Mouse (Mus musculus) ovary, adult 18-20 months (tissue): ENCODE results near the gene 2410137M14Rik.
"Not testable (repeated sequence)": the region's sequence is repeated elsewhere in the genome, so short reads cannot be mapped to it uniquely, and the experiment has no call there.

ENCODE experiments used
- DNase-seq: peaks from one replicate; pipeline ENCODE4 v3.0.0; 2022; ENCODE audit warnings: low spot score, mixed read lengths

The 2410137M14Rik gene

DNA sequence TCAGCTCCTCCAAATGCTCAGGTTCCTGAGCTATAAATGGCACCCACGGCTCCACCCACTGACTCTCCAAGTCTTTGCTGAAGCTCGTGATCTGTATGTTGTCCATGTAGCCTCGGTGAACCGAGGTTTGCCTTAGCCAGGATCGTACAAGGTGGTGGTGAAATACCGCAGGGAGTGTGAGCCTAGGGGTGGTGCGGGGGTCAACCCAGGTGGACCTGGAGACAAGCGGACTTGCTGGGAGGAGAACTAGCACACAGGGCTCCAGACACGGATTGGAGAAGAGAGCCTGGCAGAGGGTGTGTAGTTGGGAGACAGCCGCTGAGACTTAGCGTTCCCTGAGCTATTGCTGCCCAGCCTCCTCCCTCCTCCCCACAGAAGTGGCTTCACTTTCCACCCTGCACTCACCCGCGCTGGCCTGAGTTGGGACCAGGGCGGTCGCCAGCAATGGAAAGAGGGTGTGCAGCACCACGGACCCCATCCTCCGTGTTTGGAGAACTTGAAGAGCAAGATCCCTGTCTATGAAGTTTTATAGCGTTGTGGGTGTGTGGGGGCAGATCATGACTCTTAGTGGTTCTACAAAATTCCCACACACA, at the start of gene 2410137M14Rik:
Gene 2410137M14Rik (minus strand): TSS at position 17 of the 593 bp plus-strand sequence.
- DNase-seq: no peak

GRCm38 (mm10) chr17:37029162-37029561, 48.1 kb upstream of the 2410137M14Rik start:
- DNase-seq: no peak

DNA sequence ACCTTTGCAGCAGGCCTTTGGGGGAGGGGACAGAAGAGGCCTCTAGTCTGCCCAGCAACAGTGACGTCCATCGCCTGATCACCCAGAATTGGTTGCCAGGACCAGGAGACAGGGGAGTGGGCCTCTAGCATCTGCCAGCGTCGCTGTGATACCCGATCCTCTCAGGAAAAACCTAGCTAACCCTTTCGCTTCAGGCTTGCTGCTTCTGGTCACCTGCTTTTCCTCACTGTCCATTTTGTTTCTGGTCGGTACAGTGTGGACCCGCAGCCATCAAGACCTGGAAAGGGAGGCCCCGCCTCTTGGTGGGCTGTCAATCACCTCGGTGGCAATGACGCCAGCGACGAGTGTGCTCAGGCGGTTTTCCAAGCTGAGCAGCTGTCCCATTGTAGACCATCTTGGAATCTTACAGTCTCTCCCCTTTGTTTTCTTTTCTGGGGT, 47.7 kb upstream of the 2410137M14Rik start:
- DNase-seq: peak; percentile 81

DNA sequence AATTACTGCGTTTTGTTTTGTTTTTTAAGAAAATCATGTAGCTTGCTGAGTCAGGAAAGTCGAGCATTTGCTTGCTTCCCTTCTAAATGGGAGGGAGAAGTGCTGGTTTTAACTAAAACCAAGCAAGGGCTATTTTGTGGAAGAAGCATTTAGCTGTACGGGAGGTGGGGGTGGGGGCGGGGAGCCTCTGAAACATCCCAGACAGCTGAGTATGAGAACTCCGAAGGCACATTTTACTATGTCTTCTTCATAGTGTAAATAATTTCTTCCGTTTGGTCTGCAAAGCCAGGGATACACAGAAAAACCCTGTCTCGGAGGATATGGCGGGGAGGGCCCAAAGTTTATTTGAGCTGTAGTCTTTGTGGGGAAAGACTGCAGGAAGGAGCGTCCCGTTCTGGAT, 47.2 kb upstream of the 2410137M14Rik start:
- DNase-seq: no peak

DNA sequence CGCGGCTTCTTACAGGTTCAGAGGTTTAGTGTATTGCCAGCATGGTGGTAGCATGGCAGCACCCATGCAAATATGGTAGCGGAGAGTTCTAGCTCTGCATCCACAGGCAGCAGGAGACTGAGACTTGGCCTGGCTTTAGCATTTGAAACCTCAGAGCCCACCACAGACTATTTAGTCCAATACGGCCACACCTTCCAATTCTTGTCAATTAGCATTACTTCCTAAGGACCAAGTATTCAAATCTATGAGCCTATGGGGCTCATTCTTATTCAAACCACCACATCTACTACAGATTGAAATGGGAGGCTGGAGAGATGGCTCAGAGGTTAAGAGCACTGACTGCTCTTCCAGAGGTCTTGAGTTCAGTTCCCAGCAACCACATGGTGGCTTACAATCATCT, 46.4 kb upstream of the 2410137M14Rik start:
- no peak for DNase-seq

GRCm38 (mm10) chr17:37026425-37026824, 45.4 kb upstream of the 2410137M14Rik start:
- DNase-seq: no peak

DNA sequence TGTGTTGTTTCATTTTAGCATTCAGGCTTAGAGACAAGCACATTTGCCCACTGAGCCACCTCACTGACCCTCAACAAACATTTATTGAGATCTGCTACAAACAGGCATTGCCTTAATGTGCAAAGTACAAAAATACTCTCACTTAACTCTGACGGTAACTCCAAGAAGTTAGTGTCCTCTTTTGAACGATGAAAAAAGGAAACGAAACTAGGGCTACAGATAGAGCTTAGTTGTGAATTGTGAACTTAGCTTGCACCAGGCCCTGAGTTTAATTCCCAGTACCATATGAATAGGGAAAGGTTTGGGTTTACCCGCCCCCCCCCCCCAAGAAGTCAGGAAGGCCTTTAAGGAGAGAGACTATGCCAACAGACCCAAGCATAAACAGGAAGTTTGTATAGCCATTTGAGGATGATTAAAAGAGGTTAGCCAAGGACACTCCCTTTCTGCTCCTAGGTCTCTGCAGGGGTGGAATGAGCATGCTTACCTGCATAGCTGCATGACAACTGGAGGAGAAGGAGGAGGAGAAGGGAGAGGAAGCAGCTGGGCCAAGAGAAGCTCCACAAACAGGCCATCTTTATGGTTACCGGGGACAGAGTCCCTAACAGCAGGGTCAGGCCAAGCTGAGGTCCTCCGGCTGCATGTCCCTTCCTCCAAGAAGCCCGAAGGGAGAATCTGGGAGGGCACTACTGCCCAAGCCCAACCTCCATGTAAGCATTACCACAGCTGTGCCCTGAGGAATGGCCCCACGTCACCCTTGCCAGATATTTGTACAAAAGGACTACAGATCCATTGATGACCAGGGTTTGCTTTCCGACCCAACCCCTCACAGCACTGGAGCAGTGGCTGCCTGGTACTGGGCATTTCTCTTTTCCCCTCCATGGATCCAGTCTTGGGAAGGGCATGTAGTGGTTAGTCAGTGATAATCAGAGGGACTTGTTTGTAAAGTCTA, 41.9 kb upstream of the 2410137M14Rik start, which contains the start of gene Mog:
Gene Mog (minus strand): TSS at position 771 of the 949 bp plus-strand sequence.
- no peak for DNase-seq

GRCm38 (mm10) chr17:37019242-37019641, 38.2 kb upstream of the 2410137M14Rik start:
- DNase-seq: not testable (repeated sequence)

- DNase-seq: no peak
These were observed 37.3 kb upstream of the 2410137M14Rik start for GRCm38 (mm10) chr17:37018328-37018727.

GRCm38 (mm10) chr17:37016333-37016732, 35.3 kb upstream of the 2410137M14Rik start:
- no peak for DNase-seq

DNA sequence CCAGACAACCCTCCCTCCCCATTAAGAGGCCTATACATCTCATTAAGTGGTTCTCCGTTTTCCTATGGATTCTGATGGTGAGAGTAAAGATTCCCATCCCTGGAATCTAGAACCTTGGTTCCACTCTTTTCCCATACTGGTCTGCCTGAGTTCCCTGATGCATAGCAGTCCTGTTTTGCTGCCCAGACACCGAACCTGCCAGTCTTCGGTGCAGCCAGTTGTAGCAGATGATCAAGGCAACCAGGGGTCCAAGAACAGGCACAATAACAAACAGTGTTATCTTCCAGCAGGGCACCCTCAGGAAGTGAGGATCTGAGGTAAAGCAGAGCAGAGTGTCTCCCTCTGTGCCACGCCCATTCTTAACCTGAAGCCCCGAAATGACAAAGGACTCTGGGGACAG, 31.1 kb upstream of the 2410137M14Rik start:
- DNase-seq: no peak

DNA sequence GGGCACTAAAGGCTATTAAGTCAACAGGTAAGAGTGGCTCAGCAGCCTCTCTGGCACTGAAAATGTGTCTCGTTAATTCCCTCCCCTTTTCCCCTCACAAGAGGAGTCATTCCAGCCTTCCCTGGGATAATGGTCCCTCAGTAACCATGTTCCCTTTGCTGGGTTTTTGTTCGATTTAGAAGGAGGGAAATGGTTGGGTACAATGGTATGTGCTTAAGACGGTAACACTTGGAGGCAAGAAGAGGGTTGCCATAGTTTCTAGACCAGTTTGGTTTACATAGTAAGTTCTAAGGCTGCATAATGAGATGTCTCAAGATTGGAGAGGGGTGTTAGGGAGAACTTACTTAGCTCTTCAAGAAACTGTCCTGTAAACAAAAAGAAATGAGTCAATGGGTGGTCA, 30.7 kb upstream of the 2410137M14Rik start:
- DNase-seq: no peak

GRCm38 (mm10) chr17:37009460-37010042, 28.5 kb upstream of the 2410137M14Rik start:
- DNase-seq: no peak

DNA sequence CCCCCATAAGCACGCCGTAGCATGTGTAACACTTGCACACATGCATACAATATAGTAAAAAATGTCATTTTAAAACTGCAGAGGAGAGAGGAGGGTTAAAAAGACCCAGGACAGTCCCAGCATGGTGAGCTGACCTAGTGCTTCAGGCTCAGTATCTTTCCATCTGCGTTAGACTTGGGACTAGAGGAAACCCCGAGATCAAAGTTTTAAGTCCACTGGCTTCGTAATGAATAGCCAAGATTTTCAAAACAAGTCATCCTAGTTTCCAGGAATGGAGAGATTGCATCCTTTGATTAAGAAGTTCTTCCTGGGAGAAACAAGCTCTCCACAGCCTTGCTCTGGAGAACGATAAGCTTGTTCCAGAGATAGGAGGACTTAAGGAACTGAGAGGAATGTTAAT, 27.1 kb upstream of the 2410137M14Rik start:
- no peak for DNase-seq

DNA sequence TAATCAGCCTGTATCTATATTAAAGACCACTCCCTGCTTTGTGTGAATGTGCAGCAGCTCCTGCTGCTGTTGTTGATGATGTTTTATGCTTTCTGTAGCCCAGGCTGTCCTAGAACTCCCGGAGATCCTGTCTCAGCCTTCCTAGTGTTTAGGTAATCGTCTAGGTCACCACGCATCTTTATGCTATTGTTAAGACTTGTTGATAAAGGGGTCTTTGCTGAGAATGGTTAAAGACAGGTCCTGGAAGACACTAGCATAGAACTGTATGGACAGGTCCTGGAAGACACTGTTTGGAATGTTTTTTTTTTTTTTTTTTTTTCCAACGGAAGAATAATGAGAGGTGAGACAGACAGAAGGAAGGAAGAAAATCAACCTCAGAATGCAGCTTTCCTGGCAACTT, 22.3 kb upstream of the 2410137M14Rik start:
- DNase-seq: no peak

GRCm38 (mm10) chr17:37002364-37003330, 21.6 kb upstream of the 2410137M14Rik start:
- peak; percentile 26 for DNase-seq

GRCm38 (mm10) chr17:37000863-37001262, 19.8 kb upstream of the 2410137M14Rik start, which contains the start of gene Zfp57:
Gene Zfp57 (plus strand): TSS chr17:37001163.
- no peak for DNase-seq

DNA sequence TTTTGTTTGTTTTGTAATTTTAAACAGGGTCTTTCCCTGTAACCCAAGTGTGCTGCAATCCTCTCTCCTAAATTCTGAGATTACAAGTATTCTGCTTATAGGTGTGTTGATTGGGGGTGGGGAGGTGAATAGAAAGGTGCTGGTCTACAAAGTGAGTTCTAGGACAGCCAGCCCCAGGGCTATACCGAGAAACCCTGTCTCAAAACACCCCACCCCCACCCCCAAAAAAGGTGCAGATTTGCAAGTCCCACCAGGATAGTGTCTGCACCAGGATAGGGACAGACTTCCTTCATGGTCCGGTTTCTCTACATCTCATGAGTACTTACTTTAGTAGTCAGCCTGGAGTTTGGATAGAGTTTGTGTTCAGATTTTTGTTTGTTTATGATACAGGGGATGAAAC, 17.4 kb upstream of the 2410137M14Rik start:
- no peak for DNase-seq

DNA sequence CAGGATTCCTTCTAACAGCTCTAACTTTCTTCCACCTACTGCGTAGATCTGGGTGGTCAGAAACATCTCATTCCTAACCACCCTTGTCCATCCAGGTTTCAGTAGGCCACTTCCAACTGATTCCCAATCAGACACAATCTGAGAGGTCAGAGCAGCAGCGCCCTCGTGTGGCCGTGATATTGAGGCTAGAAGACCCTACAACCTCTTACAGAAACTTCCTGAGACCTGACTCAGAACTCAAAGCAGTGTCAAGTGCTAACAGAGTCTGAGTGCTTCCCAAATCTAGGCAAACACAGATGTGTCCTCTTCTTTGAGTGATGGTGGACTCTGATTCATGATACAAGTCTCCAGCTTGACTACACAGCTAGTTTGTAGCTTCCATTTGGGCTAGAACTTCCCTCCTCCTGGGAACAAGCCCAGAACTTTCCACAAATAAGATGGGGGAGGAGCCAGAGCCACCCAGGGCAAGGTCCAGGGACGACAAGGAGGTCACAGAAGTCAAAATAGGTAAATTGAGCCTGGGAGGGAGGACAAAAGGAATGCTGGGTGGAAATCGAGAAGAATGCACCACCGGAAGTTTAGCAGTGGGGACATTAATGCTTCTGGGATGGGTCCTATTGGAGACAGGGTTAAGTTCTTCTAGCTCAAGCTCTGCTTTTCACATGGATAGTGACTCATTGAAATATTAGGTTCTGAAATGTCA, 16.1 kb upstream of the 2410137M14Rik start:
- DNase-seq: peak; percentile 24

DNA sequence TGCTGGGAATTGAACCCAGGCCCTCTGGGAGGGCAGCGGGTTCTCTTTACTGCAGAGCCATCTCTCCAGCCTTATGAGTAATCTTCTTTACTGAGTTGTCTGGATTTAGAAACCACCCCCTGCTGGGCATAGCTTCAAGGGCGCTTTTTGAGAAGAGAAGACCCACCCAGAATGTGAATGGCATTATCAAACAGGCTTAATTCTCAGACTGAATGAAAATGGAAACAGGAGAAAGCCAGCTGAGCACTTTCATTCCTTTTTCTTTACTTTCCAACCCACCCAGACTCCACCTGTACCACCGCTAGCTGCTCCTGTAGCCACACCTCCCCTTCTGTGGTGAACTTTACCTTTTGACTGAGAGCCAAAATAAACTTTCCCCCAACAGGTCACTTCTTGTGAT, 14.4 kb upstream of the 2410137M14Rik start:
- DNase-seq: no peak

DNA sequence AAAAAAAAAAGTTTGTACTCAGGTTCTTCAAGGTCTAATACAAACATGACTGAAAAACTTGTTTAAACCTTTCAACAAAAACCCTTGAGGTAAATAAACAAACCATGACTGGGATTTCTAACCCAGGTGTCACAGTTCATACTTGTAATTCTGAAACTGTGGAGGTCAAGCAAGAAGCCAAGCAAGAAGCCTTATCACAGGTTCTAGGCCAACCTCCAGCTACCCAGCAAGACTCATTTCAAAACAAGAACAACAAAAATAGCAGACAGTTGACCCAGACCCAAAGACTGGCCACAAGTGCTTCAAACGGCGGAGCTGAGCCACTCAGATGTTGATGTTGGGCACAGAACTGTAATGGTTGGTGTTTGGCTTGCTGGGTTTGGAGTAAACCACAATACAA, 13.5 kb upstream of the 2410137M14Rik start:
- no peak for DNase-seq
